Mouse (Mus musculus) lung, embryonic 14.5 days (tissue): ENCODE measurements at regions not wholly inside any gene's neighbourhood (a gene's known extent, or its start where the extent isn't known, plus 50 kb on each side); places are given as distances from the start of the nearest gene placed in this dataset.

Experiments used
- ATAC-seq: fragments of 200-750 bp; cut with Nextera tagmentation; 2 replicates; pipeline ENCODE4 v1.8.0; 2017; ENCODE audit warnings: mild to moderate bottlenecking, moderate TSS enrichment, moderate library complexity; ENCODE audit not compliant: insufficient read depth
- DNase-seq: peaks from one replicate; pipeline ENCODE4 v3.0.0-alpha.2; 2015
- H3K27ac ChIP-seq: fragments of 300-500 bp; sonication (generic); 2 replicates; pipeline ENCODE4 v1.5.1; 2014; ENCODE audit warnings: low read depth, mild to moderate bottlenecking, moderate library complexity
- H3K27me3 ChIP-seq: fragments of 300-500 bp; sonication (generic); 2 replicates; pipeline ENCODE4 v1.6.1; 2014; ENCODE audit warnings: low read length, control low read depth; ENCODE audit not compliant: insufficient read depth
- H3K36me3 ChIP-seq: fragments of 300-500 bp; sonication (generic); 2 replicates; pipeline ENCODE4 v1.6.1; 2014; ENCODE audit warnings: control low read depth; ENCODE audit not compliant: insufficient read depth
- H3K4me1 ChIP-seq: fragments of 300-500 bp; sonication (generic); 2 replicates; pipeline ENCODE4 v1.6.1; 2014; ENCODE audit warnings: antibody characterized with exemption, control low read depth; ENCODE audit not compliant: insufficient read depth
- H3K4me2 ChIP-seq: fragments of 300-500 bp; sonication (generic); 2 replicates; pipeline ENCODE4 v1.6.1; 2014; ENCODE audit warnings: mild to moderate bottlenecking
- H3K4me3 ChIP-seq: fragments of 300-500 bp; sonication (generic); 2 replicates; pipeline ENCODE4 v1.5.1; 2014; ENCODE audit warnings: low read depth, low read length
- H3K9ac ChIP-seq: fragments of 300-500 bp; sonication (generic); 2 replicates; pipeline ENCODE4 v1.6.1; 2014
- H3K9me3 ChIP-seq: fragments of 300-500 bp; sonication (generic); 2 replicates; pipeline ENCODE4 v1.6.1; 2016; ENCODE audit warnings: low read depth, low read length, control low read depth
- CTCF ChIP-seq: IDR thresholded peaks from 2 replicates; pipeline ENCODE4 v1.5.1; 2016; ENCODE audit warnings: antibody characterized with exemption, low read depth
- WGBS: fragments of 180-500 bp; shearing (Covaris S2); extraction: QIAGEN DNeasy Blood & Tissue Kit; methylation state at CpG from one replicate; pipeline ENCODE4 v1.1.7; 2014; 5-methylcytosine and 5-hydroxymethylcytosine counted together

DNA sequence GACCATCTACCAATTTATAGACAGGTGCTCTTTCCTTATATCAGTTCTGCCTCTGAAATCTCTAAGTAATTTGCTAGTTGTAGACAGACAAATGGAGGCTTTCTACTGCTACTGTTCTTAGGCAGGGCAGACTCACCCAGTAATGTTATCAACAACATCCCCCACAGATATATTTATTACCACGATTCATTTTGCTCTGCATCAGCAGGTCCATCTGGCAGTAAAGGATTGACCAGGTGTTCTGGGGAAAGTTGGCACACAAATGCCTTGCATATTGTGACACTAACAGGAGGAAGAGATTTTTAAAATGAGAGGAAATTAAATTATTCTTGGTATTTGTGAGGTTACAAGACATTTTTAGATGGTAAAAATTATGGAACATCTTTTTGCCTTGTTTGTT is 627.3 kb upstream of the Tmprss15 start:
- Histone ChIP-seq H3K36me3 (no peaks in the 10 kb centered on the region), H3K4me1 (no peaks in the 10 kb centered on the region), H3K4me2 (no peak overlapping the region), H3K9me3 (no peaks in the 10 kb centered on the region), H3K27me3 (no peaks in the 10 kb centered on the region), H3K27ac (no peak overlapping the region), H3K4me3 (no peak overlapping the region), H3K9ac (no peak overlapping the region)
- no peak for DNase-seq
- TF ChIP-seq CTCF, result no peak
- WGBS, result 71% methylated on average over 1 of the region's 1 CpGs
- no peak for ATAC-seq

DNA sequence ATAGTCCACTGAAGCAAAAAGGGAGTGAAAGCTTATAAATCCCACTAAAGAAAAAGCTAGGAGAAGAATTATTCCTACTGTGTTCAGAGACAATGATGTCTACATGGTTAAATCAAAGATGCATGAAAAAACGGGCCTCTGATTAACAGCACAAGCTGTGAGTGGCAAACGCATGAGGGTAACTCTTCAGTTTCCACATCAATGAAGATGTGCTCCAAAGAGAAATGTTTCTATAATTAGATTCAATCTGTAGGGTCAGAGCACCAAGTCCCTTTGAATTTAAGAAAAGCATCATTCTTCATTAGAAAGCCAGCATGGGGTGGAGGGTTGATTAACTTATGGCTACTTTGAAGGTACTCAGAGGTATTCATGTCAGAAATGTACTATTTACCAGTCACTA is 601.5 kb upstream of the Tmprss15 start:
- Histone ChIP-seq H3K27me3 (no peaks in the 10 kb centered on the region), H3K4me1 (no peaks in the 10 kb centered on the region), H3K4me2 (no peak overlapping the region), H3K9me3 (no peaks in the 10 kb centered on the region), H3K36me3 (no peaks in the 10 kb centered on the region), H3K4me3 (no peak overlapping the region), H3K9ac (no peak overlapping the region), H3K27ac (no peak overlapping the region)
- no peak for TF ChIP-seq CTCF
- DNase-seq, result no peak
- WGBS, result 70% methylated on average over 2 of the region's 2 CpGs
- ATAC-seq, result no peak

GRCm38 (mm10) chr16:79651162-79651741 is 560.4 kb upstream of the Tmprss15 start:
- WGBS, result 54% methylated on average over 6 of the region's 6 CpGs
- Histone ChIP-seq H3K9me3 (no peaks in the 10 kb centered on the region), H3K36me3 (no peaks in the 10 kb centered on the region), H3K9ac (no peak overlapping the region), H3K4me2 (no peak overlapping the region), H3K4me1 (no peaks in the 10 kb centered on the region), H3K27ac (no peak overlapping the region), H3K4me3 (no peak overlapping the region), H3K27me3 (no peaks in the 10 kb centered on the region)
- TF ChIP-seq CTCF, result no peak
- no peak for DNase-seq
- ATAC-seq, result no peak

- no peaks in the 10 kb centered on the region for H3K27me3 ChIP-seq
- no peak overlapping the region for H3K4me2 ChIP-seq
- no peak overlapping the region for H3K27ac ChIP-seq
- no peak for ATAC-seq
- no peaks in the 10 kb centered on the region for H3K9me3 ChIP-seq
- no peaks in the 10 kb centered on the region for H3K4me1 ChIP-seq
- no peak overlapping the region for H3K9ac ChIP-seq
- no peak for DNase-seq
- H3K4me3 ChIP-seq, result no peak overlapping the region
- 76% methylated on average over 3 of the region's 3 CpGs for WGBS
- no peak for TF ChIP-seq CTCF
- no peaks in the 10 kb centered on the region for H3K36me3 ChIP-seq
Measured at GRCm38 (mm10) chr16:79640898-79641297, 550.0 kb upstream of the Tmprss15 start.

DNA sequence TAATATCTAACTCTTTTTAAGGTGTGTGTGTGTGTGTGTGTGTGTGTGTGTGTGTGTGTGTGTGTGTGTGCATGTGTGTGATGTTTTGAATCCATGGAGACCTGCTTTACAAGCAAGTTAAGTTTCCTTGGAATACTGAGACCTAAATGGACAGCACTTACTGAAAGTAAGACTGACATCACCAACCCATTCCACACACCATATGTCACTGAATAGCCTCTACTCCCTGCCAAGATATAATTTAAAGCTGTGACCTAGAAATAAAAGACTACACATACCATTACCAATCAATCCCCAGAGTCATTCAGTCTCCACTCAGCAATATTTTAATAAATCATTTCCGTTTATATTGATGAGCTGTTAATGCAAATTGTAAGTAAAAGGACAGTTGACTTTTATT is 536.2 kb upstream of the Tmprss15 start:
- no peak for TF ChIP-seq CTCF
- ATAC-seq, result no peak
- no peaks in the 10 kb centered on the region for H3K9me3 ChIP-seq
- H3K27me3 ChIP-seq, result no peaks in the 10 kb centered on the region
- H3K27ac ChIP-seq, result no peak overlapping the region
- no peaks in the 10 kb centered on the region for H3K4me1 ChIP-seq
- H3K9ac ChIP-seq, result no peak overlapping the region
- H3K4me2 ChIP-seq, result no peak overlapping the region
- no peak overlapping the region for H3K4me3 ChIP-seq
- WGBS, result 74% methylated on average over 1 of the region's 1 CpGs
- no peaks in the 10 kb centered on the region for H3K36me3 ChIP-seq
- DNase-seq, result no peak

DNA sequence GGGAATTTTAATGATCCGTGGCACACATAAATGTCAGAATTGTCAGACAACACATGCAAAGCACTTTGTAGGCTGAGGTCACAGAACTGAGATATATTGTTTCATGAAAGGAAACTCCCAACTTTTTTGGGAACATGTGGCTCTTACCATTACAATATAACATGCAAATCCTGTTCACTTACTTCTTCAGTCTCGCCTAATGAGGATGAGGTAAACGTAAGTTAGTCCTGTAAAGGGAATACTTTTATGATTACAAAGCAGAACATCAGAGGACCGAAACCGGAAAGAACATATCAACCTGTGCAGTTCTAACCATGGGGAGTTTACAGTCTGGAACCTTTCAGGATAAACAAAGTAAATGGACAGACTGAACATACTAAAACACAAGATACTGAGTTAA is 520.1 kb upstream of the Tmprss15 start:
- no peaks in the 10 kb centered on the region for H3K36me3 ChIP-seq
- H3K4me3 ChIP-seq, result no peak overlapping the region
- TF ChIP-seq CTCF, result no peak
- no peak for DNase-seq
- no peak for ATAC-seq
- 74% methylated on average over 5 of the region's 5 CpGs for WGBS
- H3K27ac ChIP-seq, result no peak overlapping the region
- H3K4me1 ChIP-seq, result no peaks in the 10 kb centered on the region
- H3K9ac ChIP-seq, result no peak overlapping the region
- no peaks in the 10 kb centered on the region for H3K9me3 ChIP-seq
- no peak overlapping the region for H3K4me2 ChIP-seq
- no peaks in the 10 kb centered on the region for H3K27me3 ChIP-seq

DNA sequence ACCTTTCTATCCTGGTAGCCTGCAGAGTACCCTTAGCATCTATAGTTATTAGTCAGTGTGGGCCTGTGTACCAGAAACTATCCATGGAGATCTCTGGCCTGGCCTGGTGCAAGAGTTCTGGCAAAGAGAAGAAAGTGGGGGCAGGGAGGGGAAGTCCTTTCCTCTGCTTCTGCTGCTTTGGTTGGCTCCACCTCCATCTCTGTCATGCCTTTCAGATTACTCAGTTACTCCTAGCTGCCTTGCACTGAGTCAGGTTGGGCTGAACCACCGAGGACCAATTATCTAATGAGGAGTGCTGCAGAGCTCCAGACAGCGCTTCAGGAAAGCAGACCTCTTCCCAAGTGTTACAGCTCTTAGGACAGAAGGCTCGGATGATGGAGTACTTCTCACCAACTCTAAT is 500.0 kb upstream of the Tmprss15 start:
- Histone ChIP-seq H3K9me3 (no peaks in the 10 kb centered on the region), H3K4me2 (no peak overlapping the region), H3K4me3 (no peak overlapping the region), H3K4me1 (no peaks in the 10 kb centered on the region), H3K27ac (no peak overlapping the region), H3K9ac (no peak overlapping the region), H3K27me3 (no peaks in the 10 kb centered on the region), H3K36me3 (no peaks in the 10 kb centered on the region)
- ATAC-seq, result no peak
- 61% methylated on average over 3 of the region's 3 CpGs for WGBS
- DNase-seq, result no peak
- TF ChIP-seq CTCF, result no peak

- no peaks in the 10 kb centered on the region for H3K27me3 ChIP-seq
- H3K4me2 ChIP-seq, result no peak overlapping the region
- no peaks in the 10 kb centered on the region for H3K36me3 ChIP-seq
- H3K4me3 ChIP-seq, result no peak overlapping the region
- no peak overlapping the region for H3K9ac ChIP-seq
- TF ChIP-seq CTCF, result no peak
- no peak for DNase-seq
- no peaks in the 10 kb centered on the region for H3K4me1 ChIP-seq
- no peak for ATAC-seq
- H3K9me3 ChIP-seq, result no peaks in the 10 kb centered on the region
- no peak overlapping the region for H3K27ac ChIP-seq
Measured at GRCm38 (mm10) chr16:79585745-79586144, 494.8 kb upstream of the Tmprss15 start.
